Mouse (Mus musculus) lung, embryonic 14.5 days (tissue): ENCODE results near the gene Phf19. TPM values are rescaled to one million over a fixed set of nuclear protein-coding genes. Genes with fewer than 3 reads are reported as not detected.

Source experiments
- ATAC-seq: fragments of 200-750 bp; cut with Nextera tagmentation; 2 replicates; pipeline ENCODE4 v1.8.0; 2017; ENCODE audit warnings: mild to moderate bottlenecking, moderate TSS enrichment, moderate library complexity; ENCODE audit not compliant: insufficient read depth
- DNase-seq: peaks from one replicate; pipeline ENCODE4 v3.0.0-alpha.2; 2015
- H3K27ac ChIP-seq: fragments of 300-500 bp; sonication (generic); 2 replicates; pipeline ENCODE4 v1.5.1; 2014; ENCODE audit warnings: low read depth, mild to moderate bottlenecking, moderate library complexity
- H3K27me3 ChIP-seq: fragments of 300-500 bp; sonication (generic); 2 replicates; pipeline ENCODE4 v1.6.1; 2014; ENCODE audit warnings: low read length, control low read depth; ENCODE audit not compliant: insufficient read depth
- H3K36me3 ChIP-seq: fragments of 300-500 bp; sonication (generic); 2 replicates; pipeline ENCODE4 v1.6.1; 2014; ENCODE audit warnings: control low read depth; ENCODE audit not compliant: insufficient read depth
- H3K4me1 ChIP-seq: fragments of 300-500 bp; sonication (generic); 2 replicates; pipeline ENCODE4 v1.6.1; 2014; ENCODE audit warnings: antibody characterized with exemption, control low read depth; ENCODE audit not compliant: insufficient read depth
- H3K4me2 ChIP-seq: fragments of 300-500 bp; sonication (generic); 2 replicates; pipeline ENCODE4 v1.6.1; 2014; ENCODE audit warnings: mild to moderate bottlenecking
- H3K4me3 ChIP-seq: fragments of 300-500 bp; sonication (generic); 2 replicates; pipeline ENCODE4 v1.5.1; 2014; ENCODE audit warnings: low read depth, low read length
- H3K9ac ChIP-seq: fragments of 300-500 bp; sonication (generic); 2 replicates; pipeline ENCODE4 v1.6.1; 2014
- H3K9me3 ChIP-seq: fragments of 300-500 bp; sonication (generic); 2 replicates; pipeline ENCODE4 v1.6.1; 2016; ENCODE audit warnings: low read depth, low read length, control low read depth
- CTCF ChIP-seq: IDR thresholded peaks from 2 replicates; pipeline ENCODE4 v1.5.1; 2016; ENCODE audit warnings: antibody characterized with exemption, low read depth
- WGBS: fragments of 180-500 bp; shearing (Covaris S2); extraction: QIAGEN DNeasy Blood & Tissue Kit; methylation state at CpG from one replicate; pipeline ENCODE4 v1.1.7; 2014; 5-methylcytosine and 5-hydroxymethylcytosine counted together
- polyA plus RNA-seq: library from polyadenylated mRNA; unstranded; fragments of >200 nt; fragmentation: Nextera tagmentation; extraction: Ambion mirVana; gene quantifications from 2 replicates; pipeline ENCODE4 v1.2.1, GENCODE M21; 2014

Phf19 gene
- polyA plus RNA-seq, 1 experiment from 2014 or later = 3.3 TPM

DNA sequence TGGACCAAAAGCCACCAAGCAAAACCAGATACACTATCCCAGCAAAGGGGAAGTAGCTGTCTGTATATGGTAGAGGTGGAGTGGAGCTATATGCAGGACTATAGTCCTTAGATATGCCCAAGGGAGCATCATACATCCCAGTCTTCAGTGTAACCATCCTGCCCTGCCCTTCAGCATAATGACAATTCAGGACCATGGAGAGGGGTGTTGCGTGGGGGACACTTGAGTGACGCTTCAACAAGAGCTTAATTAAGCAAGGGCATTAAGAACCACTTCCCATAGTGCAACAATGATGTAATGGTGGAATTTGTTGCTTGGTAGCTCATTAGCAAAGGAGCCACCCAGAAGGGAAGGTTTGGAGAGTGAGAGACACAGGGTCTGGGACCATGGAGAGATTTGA is 34.8 kb upstream of the Phf19 start:
- Histone ChIP-seq H3K9me3 (no peaks in the 10 kb centered on the region), H3K27ac (no peak overlapping the region), H3K27me3 (no peaks in the 10 kb centered on the region), H3K4me2 (no peak overlapping the region), H3K9ac (no peak overlapping the region), H3K36me3 (no peaks in the 10 kb centered on the region), H3K4me1 (no peaks in the 10 kb centered on the region), H3K4me3 (no peak overlapping the region)
- WGBS = 14% methylated on average over 2 of the region's 2 CpGs
- ATAC-seq (no peak), DNase-seq (peak; percentile 58)
- TF ChIP-seq CTCF = no peak

- Histone ChIP-seq H3K36me3 (no peaks in the 10 kb centered on the region), H3K9ac (no peak overlapping the region), H3K9me3 (no peaks in the 10 kb centered on the region), H3K4me1 (no peaks in the 10 kb centered on the region), H3K4me2 (no peak overlapping the region), H3K27me3 (no peaks in the 10 kb centered on the region), H3K4me3 (no peak overlapping the region), H3K27ac (no peak overlapping the region)
- DNase-seq (no peak), ATAC-seq (no peak)
- WGBS = 59% methylated on average over 4 of the region's 4 CpGs
- TF ChIP-seq CTCF = no peak
Measured at GRCm38 (mm10) chr2:34946046-34946445, 32.2 kb upstream of the Phf19 start.

DNA sequence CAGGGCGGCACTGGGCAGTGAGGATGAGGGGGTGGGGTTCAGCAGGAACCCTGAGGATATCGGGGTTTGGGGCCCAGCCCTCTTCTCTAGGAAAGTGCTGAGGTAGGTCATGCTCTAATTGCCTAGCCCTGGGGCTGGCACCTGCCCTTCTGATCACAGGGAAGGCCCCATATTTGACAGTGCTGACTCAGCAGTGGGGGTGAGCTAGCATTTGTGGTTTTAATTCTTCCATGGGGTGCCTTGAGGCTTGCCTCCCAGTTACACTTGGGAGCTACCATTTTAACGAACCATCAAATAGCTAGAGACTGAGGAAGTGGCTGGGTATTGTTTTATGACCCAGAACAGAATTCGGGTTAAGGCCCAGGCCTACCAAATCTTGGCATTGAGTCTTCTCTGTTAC is 31.8 kb upstream of the Phf19 start:
- ATAC-seq (no peak), DNase-seq (no peak)

GRCm38 (mm10) chr2:34944761-34945160 is 30.9 kb upstream of the Phf19 start:
- ATAC-seq = peak; percentile 41; the same call in 1 of the 2 replicates
- H3K27me3 ChIP-seq = no peaks in the 10 kb centered on the region
- H3K27ac ChIP-seq = no peak overlapping the region
- 9% methylated on average over 8 of the region's 8 CpGs for WGBS
- no peaks in the 10 kb centered on the region for H3K4me1 ChIP-seq
- no peak overlapping the region for H3K9ac ChIP-seq
- no peak overlapping the region for H3K4me3 ChIP-seq
- no peaks in the 10 kb centered on the region for H3K36me3 ChIP-seq
- no peaks in the 10 kb centered on the region for H3K9me3 ChIP-seq
- H3K4me2 ChIP-seq = peak overlapping the region; percentile 45
- TF ChIP-seq CTCF = no peak
- DNase-seq = peak; percentile 75

More for the DNA sequence above, 31.8 kb upstream of the Phf19 start:
- Histone ChIP-seq H3K27ac (no peak overlapping the region), H3K27me3 (no peaks in the 10 kb centered on the region), H3K4me1 (no peaks in the 10 kb centered on the region), H3K9me3 (no peaks in the 10 kb centered on the region), H3K4me3 (no peak overlapping the region), H3K9ac (no peak overlapping the region), H3K36me3 (no peaks in the 10 kb centered on the region), H3K4me2 (no peak overlapping the region)
- WGBS = 85% methylated on average over 4 of the region's 4 CpGs
- TF ChIP-seq CTCF = no peak

DNA sequence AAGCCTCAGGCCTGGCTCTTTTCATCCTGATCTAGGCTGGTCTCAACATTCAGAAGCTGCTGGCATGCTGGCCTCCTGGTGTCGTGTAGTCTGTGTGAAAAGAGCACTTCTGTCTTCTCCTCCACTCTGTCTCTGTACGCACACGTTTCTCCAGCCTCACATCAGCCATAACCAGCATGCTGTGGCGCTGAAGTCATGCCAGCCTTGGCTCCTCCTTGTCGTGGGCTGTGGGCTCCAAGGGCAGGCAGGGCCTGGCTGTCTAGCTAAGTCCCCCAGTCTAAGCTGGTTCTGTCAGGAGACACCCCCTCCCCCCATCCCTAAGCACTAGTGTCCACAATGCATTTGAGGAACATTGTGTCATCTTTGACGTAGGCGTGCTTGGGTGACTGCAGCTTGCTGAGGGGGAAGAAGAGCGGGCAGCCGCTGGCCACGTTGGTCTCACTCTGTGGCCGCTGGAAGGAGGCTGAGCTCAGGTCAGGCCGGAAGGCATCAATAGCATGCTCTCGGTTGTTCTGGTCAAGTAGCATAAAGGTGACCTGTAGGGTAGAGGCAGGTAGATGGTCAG is 29.8 kb upstream of the Phf19 start:
- H3K27ac ChIP-seq = no peak overlapping the region
- no peak for TF ChIP-seq CTCF
- H3K27me3 ChIP-seq = no peaks in the 10 kb centered on the region

GRCm38 (mm10) chr2:34941061-34941675 is 27.3 kb upstream of the Phf19 start:
- Histone ChIP-seq H3K27me3 (no peaks in the 10 kb centered on the region), H3K27ac (no peak overlapping the region), H3K9me3 (no peaks in the 10 kb centered on the region), H3K4me3 (no peak overlapping the region), H3K4me2 (no peak overlapping the region), H3K36me3 (no peaks in the 10 kb centered on the region), H3K9ac (no peak overlapping the region), H3K4me1 (no peaks in the 10 kb centered on the region)
- 63% methylated on average over 11 of the region's 11 CpGs for WGBS
- TF ChIP-seq CTCF = no peak
- ATAC-seq (no peak), DNase-seq (no peak)

More for the DNA sequence above, 29.8 kb upstream of the Phf19 start:
- Histone ChIP-seq H3K36me3 (no peaks in the 10 kb centered on the region), H3K4me1 (no peaks in the 10 kb centered on the region), H3K4me3 (no peak overlapping the region), H3K9ac (no peak overlapping the region), H3K9me3 (no peaks in the 10 kb centered on the region), H3K4me2 (no peak overlapping the region)
- DNase-seq (no peak), ATAC-seq (no peak)
- WGBS = 69% methylated on average over 13 of the region's 13 CpGs

GRCm38 (mm10) chr2:34940246-34940645 is 26.4 kb upstream of the Phf19 start:
- no peaks in the 10 kb centered on the region for H3K36me3 ChIP-seq
- no peak for DNase-seq
- no peak overlapping the region for H3K4me3 ChIP-seq
- no peak overlapping the region for H3K4me2 ChIP-seq
- no peak for ATAC-seq
- WGBS = 72% methylated on average over 5 of the region's 5 CpGs
- no peak overlapping the region for H3K27ac ChIP-seq
- H3K27me3 ChIP-seq = no peaks in the 10 kb centered on the region
- TF ChIP-seq CTCF = no peak
- no peaks in the 10 kb centered on the region for H3K9me3 ChIP-seq
- H3K4me1 ChIP-seq = no peaks in the 10 kb centered on the region
- H3K9ac ChIP-seq = no peak overlapping the region
